ENCODE assay signal across 25 mouse cellular contexts in genomic region chr10:8116821-8117220, GRCm38 (mm10).
DNase-seq lines count a peak whose midpoint lies in the region; ATAC-seq lines count a peak whose summit lies in the region.
"Had no signal": no experiment of that assay in that cellular context is flagged by ENCODE, and none has a peak within 500 bp of the region (broad histone marks: within the 10 kb centered on the region; RNA-seq: fewer than 3 reads in every experiment).

No protein-coding gene starts in this region.

- DNase-seq in heart, postnatal 10 days: peak; percentile 11
- peak; percentile 55 for DNase-seq in 3T3-L1 (ENCODE audit: low read depth, low spot score)
- peak; percentile 73 for DNase-seq in Muller cell, postnatal 12 days (ENCODE audit: inconsistent ontology term)
- no peak for DNase-seq in cerebellum, postnatal 4 days (ENCODE audit: low spot score in 2 of 2)
- no peak for DNase-seq in left cerebral cortex, adult 8-10 months (ENCODE audit: low spot score in 2 of 2)
- DNase-seq: adrenal gland, postnatal 14 days; cerebellum, adult 18-20 months; cerebellum, postnatal 10 days; gastrocnemius, postnatal 14 days; heart, adult 18-20 months; kidney, adult 2 months; kidney, postnatal 36 days; left cerebral cortex, postnatal 4 days; liver, postnatal 0 days; lung, postnatal 36 days; midbrain, embryonic 14.5 days; thymus, adult 2 months; thymus, postnatal 36 days had no signal

- no peak overlapping the region for H3K27ac ChIP-seq in heart, embryonic 11.5 days (ENCODE audit: low read depth, low read length)
- H3K27ac ChIP-seq in macrophage: peak overlapping the region; percentile 61
- H3K27ac ChIP-seq: embryonic facial prominence, embryonic 15.5 days; liver, embryonic 12.5 days had no signal

- H3K27me3 ChIP-seq in heart, embryonic 11.5 days (ENCODE audit: control insufficient read depth, insufficient read depth, low read length): no peaks in the 10 kb centered on the region
- H3K27me3 ChIP-seq: CH12.LX; embryonic facial prominence, embryonic 15.5 days; liver, embryonic 12.5 days had no signal

- H3K4me3 ChIP-seq in heart, embryonic 11.5 days (ENCODE audit: low read depth, low read length): no peak overlapping the region
- H3K4me3 ChIP-seq in macrophage (ENCODE audit: inconsistent target): no peak overlapping the region
- H3K4me3 ChIP-seq: embryonic facial prominence, embryonic 15.5 days; liver, embryonic 12.5 days had no signal

- no peak for ATAC-seq in heart, embryonic 11.5 days (replicated peaks; ENCODE audit: insufficient number of reproducible peaks, low FRiP score, low TSS enrichment)
- ATAC-seq: forebrain, embryonic 14.5 days; hindbrain, embryonic 16.5 days; liver, embryonic 12.5 days; liver, postnatal 0 days had no signal

- peaks cover under 1% of the 10 kb centered on the region; the same call in 1 of the 2 replicates for H3K4me1 ChIP-seq in heart, embryonic 11.5 days (ENCODE audit: control insufficient read depth, insufficient read depth, low read length)
- H3K4me1 ChIP-seq: embryonic facial prominence, embryonic 15.5 days; liver, embryonic 12.5 days had no signal

- no peaks in the 10 kb centered on the region for H3K36me3 ChIP-seq in heart, embryonic 11.5 days (ENCODE audit: control insufficient read depth, insufficient read depth, low read length)
- no peaks in the 10 kb centered on the region for H3K36me3 ChIP-seq in macrophage (ENCODE audit: inconsistent target)
- H3K36me3 ChIP-seq: embryonic facial prominence, embryonic 15.5 days; liver, embryonic 12.5 days had no signal

- H3K9me3 ChIP-seq in heart, embryonic 11.5 days (replicated peaks; ENCODE audit: control insufficient read depth, low read length): no peaks in the 10 kb centered on the region
- H3K9me3 ChIP-seq: embryonic facial prominence, embryonic 15.5 days; liver, embryonic 12.5 days had no signal

- no peaks in the 10 kb centered on the region for H3K79me2 ChIP-seq in macrophage (ENCODE audit: inconsistent target)

- H3K9ac ChIP-seq in heart, embryonic 11.5 days (ENCODE audit: low read depth, low read length): no peak overlapping the region
- H3K9ac ChIP-seq: embryonic facial prominence, embryonic 15.5 days; liver, embryonic 12.5 days; liver, postnatal 0 days had no signal

- no peak overlapping the region for H3K4me2 ChIP-seq in heart, embryonic 11.5 days
- H3K4me2 ChIP-seq: embryonic facial prominence, embryonic 15.5 days; liver, embryonic 12.5 days had no signal

- 49% methylated on average over 8 of the region's 8 CpGs for whole genome bisulfite sequencing in heart, embryonic 11.5 days (ENCODE audit: insufficient replicate concordance)
- WGBS in macrophage (ENCODE audit: missing documents): 44% methylated on average over 8 of the region's 8 CpGs

- intact Hi-C loops in heart, postnatal 10 days (cut with DNase I): no loop called here

Comparison
In these comparisons a context has a peak if more than half of its experiments do, and no peak if none do; other contexts are left out.
1. DNase-seq: peak in heart, postnatal 10 days (2 of 2), 3T3-L1 (single experiment) and Muller cell, postnatal 12 days (single experiment); none in cerebellum, postnatal 4 days (0 of 2) and left cerebral cortex, adult 8-10 months (0 of 2).